Mouse (Mus musculus) ES-Bruce4 (cell line): ENCODE data around the gene Olfr1380. TPM values are rescaled to one million over a fixed set of nuclear protein-coding genes. Genes with fewer than 3 reads are reported as not detected.
"Not testable (repeated sequence)": the region's sequence is repeated elsewhere in the genome, so short reads cannot be mapped to it uniquely, and the experiment has no call there.

Source experiments
- H3K27ac ChIP-seq: 2 replicates; pipeline ENCODE4 v1.5.1; 2012; ENCODE audit warnings: low read length, inconsistent platforms; ENCODE audit not compliant: insufficient read depth
- H3K27me3 ChIP-seq: 2 replicates; pipeline ENCODE4 v1.6.1; 2012; ENCODE audit warnings: mild to moderate bottlenecking, low read length, inconsistent platforms; ENCODE audit not compliant: control insufficient read depth, poor library complexity, insufficient read depth, severe bottlenecking
- H3K36me3 ChIP-seq: 2 replicates; pipeline ENCODE4 v1.6.1; 2012; ENCODE audit warnings: inconsistent platforms, mild to moderate bottlenecking, low read length, moderate library complexity; ENCODE audit not compliant: control insufficient read depth, poor library complexity, insufficient read depth, severe bottlenecking
- H3K4me1 ChIP-seq: one replicate; pipeline ENCODE4 v1.8.1; 2011; ENCODE audit warnings: low read length; ENCODE audit not compliant: control insufficient read depth, insufficient read depth
- H3K4me3 ChIP-seq: 2 replicates; pipeline ENCODE4 v1.5.1; 2011; ENCODE audit warnings: low read depth, mild to moderate bottlenecking, low read length
- H3K9ac ChIP-seq: 2 replicates; pipeline ENCODE4 v1.6.1; 2012; ENCODE audit warnings: low read depth, mild to moderate bottlenecking, inconsistent platforms; ENCODE audit not compliant: poor library complexity, severe bottlenecking
- H3K9me3 ChIP-seq: replicated peaks from 2 replicates; pipeline ENCODE4 v1.6.1; 2012; ENCODE audit warnings: mild to moderate bottlenecking, low read length, inconsistent platforms; ENCODE audit not compliant: control insufficient read depth, poor library complexity, insufficient read depth, severe bottlenecking
- CTCF ChIP-seq: IDR thresholded peaks from one replicate; pipeline ENCODE4 v1.8.1; 2011; ENCODE audit warnings: low read depth, low read length
- EP300 ChIP-seq: IDR thresholded peaks from 2 replicates; pipeline ENCODE4 v1.6.1; 2011; ENCODE audit warnings: low read depth, low read length; ENCODE audit not compliant: insufficient read depth
- POLR2A ChIP-seq: IDR thresholded peaks from one replicate; pipeline ENCODE4 v1.8.1; 2011; ENCODE audit warnings: low read length; ENCODE audit not compliant: insufficient read depth
- polyA plus RNA-seq: library from polyadenylated mRNA; stranded (reverse); fragments of >200 nt; gene quantifications from 2 replicates; pipeline ENCODE4 v1.2.4, GENCODE M21; 2011; ENCODE audit warnings: low read depth; ENCODE audit not compliant: missing spikeins, insufficient read depth, insufficient read length

The Olfr1380 gene
- not detected in 2 replicates for polyA plus RNA-seq

- H3K9me3 ChIP-seq, H3K4me1 ChIP-seq, H3K27ac ChIP-seq, H3K4me3 ChIP-seq, H3K9ac ChIP-seq, H3K36me3 ChIP-seq, H3K27me3 ChIP-seq: not testable (repeated sequence)
Measured at GRCm38 (mm10) chr11:49556578-49556977, at the start of gene Olfr1380. Olfr1380 (plus strand) TSS chr11:49556878.

- H3K9ac ChIP-seq, result no peak overlapping the region
- H3K9me3 ChIP-seq, result no peaks in the 10 kb centered on the region
- H3K4me1 ChIP-seq, result no peaks in the 10 kb centered on the region
- no peak overlapping the region for H3K4me3 ChIP-seq
- TF ChIP-seq EP300, result no peak
- no peak for TF ChIP-seq CTCF
- no peak for TF ChIP-seq POLR2A
- H3K27ac ChIP-seq, result no peak overlapping the region
- no peaks in the 10 kb centered on the region for H3K36me3 ChIP-seq
- H3K27me3 ChIP-seq, result no peaks in the 10 kb centered on the region
Measured at GRCm38 (mm10) chr11:49518086-49518485, 38.6 kb upstream of the Olfr1380 start.

GRCm38 (mm10) chr11:49519348-49519747 lies 37.3 kb upstream of the Olfr1380 start, which contains the start of gene Olfr1383:
Olfr1383 (plus strand) TSS chr11:49519648.
- Histone ChIP-seq H3K9ac (no peak within 1 kb of the TSS), H3K4me1 (no peaks in the 10 kb centered on the region), H3K36me3 (no peaks in the 10 kb centered on the region), H3K9me3 (no peaks in the 10 kb centered on the region), H3K4me3 (no peak within 1 kb of the TSS), H3K27me3 (no peaks in the 10 kb centered on the region), H3K27ac (no peak within 1 kb of the TSS)
- no peak for TF ChIP-seq CTCF
- no peak for TF ChIP-seq EP300
- TF ChIP-seq POLR2A, result no peak

- H3K9ac ChIP-seq, result no peak within 1 kb of the TSS
- H3K4me3 ChIP-seq, result no peak within 1 kb of the TSS
- H3K27me3 ChIP-seq, result no peaks in the 10 kb centered on the region
- no peak within 1 kb of the TSS for H3K27ac ChIP-seq
- no peaks in the 10 kb centered on the region for H3K9me3 ChIP-seq
- no peak for TF ChIP-seq CTCF
- no peaks in the 10 kb centered on the region for H3K4me1 ChIP-seq
- no peaks in the 10 kb centered on the region for H3K36me3 ChIP-seq
Measured at GRCm38 (mm10) chr11:49527947-49528346, 28.7 kb upstream of the Olfr1380 start, which contains the start of gene Olfr1382. Olfr1382 (plus strand) TSS chr11:49528247.

GRCm38 (mm10) chr11:49532761-49533160 lies 23.9 kb upstream of the Olfr1380 start:
- Histone ChIP-seq H3K4me1 (no peaks in the 10 kb centered on the region), H3K27ac (no peak overlapping the region), H3K9me3 (no peaks in the 10 kb centered on the region), H3K27me3 (no peaks in the 10 kb centered on the region), H3K36me3 (no peaks in the 10 kb centered on the region), H3K9ac (no peak overlapping the region), H3K4me3 (no peak overlapping the region)
- TF ChIP-seq CTCF (no peak), EP300 (no peak), POLR2A (no peak)

GRCm38 (mm10) chr11:49536631-49537030 lies 20.0 kb upstream of the Olfr1380 start:
- not testable (repeated sequence) for H3K36me3 ChIP-seq, H3K9ac ChIP-seq, H3K27me3 ChIP-seq, H3K9me3 ChIP-seq, H3K4me3 ChIP-seq, H3K4me1 ChIP-seq, H3K27ac ChIP-seq

GRCm38 (mm10) chr11:49543149-49543548 lies 13.5 kb upstream of the Olfr1380 start, which contains the start of gene Olfr1381:
Olfr1381 (plus strand) TSS chr11:49543449.
- not testable (repeated sequence) for H3K27ac ChIP-seq, H3K36me3 ChIP-seq, H3K9me3 ChIP-seq, H3K4me3 ChIP-seq, H3K4me1 ChIP-seq, H3K9ac ChIP-seq, H3K27me3 ChIP-seq

- H3K4me3 ChIP-seq, H3K4me1 ChIP-seq, H3K9me3 ChIP-seq, H3K27me3 ChIP-seq, H3K9ac ChIP-seq, H3K36me3 ChIP-seq, H3K27ac ChIP-seq: not testable (repeated sequence)
Measured at GRCm38 (mm10) chr11:49554033-49554432, 2.6 kb upstream of the Olfr1380 start.

- H3K4me1 ChIP-seq, H3K4me3 ChIP-seq, H3K36me3 ChIP-seq, H3K27me3 ChIP-seq, H3K9ac ChIP-seq, H3K9me3 ChIP-seq, H3K27ac ChIP-seq: not testable (repeated sequence)
Measured at GRCm38 (mm10) chr11:49575054-49575453, 18.4 kb downstream of the Olfr1380 start.
